In genomic region chr2:178878436-178878835, GRCm38 (mm10) we compare ENCODE assay signal across 30 mouse cellular contexts.
A peak's percentile ranks its signal among the peaks of the same experiment; 100 is the strongest.
DNase-seq lines count a peak whose midpoint lies in the region; ATAC-seq and TF ChIP-seq lines count a peak whose summit lies in the region.
"Had no signal": no experiment of that assay in that cellular context is flagged by ENCODE, and none has a peak within 500 bp of the region (broad histone marks: within the 10 kb centered on the region; RNA-seq: fewer than 3 reads in every experiment).

No protein-coding gene starts in this region.

- no peaks in the 10 kb centered on the region for H3K36me3 ChIP-seq in hindbrain, postnatal 0 days (ENCODE audit: insufficient read depth, low read length)
- no peaks in the 10 kb centered on the region for H3K36me3 ChIP-seq in hindbrain, embryonic 14.5 days (replicated peaks; ENCODE audit: control insufficient read depth, insufficient read depth)
- H3K36me3 ChIP-seq: embryonic facial prominence, embryonic 10.5 days; embryonic facial prominence, embryonic 13.5 days; forebrain, embryonic 10.5 days; G1E; heart, embryonic 12.5 days; heart, embryonic 15.5 days; hindbrain, embryonic 10.5 days; hindbrain, embryonic 15.5 days had no signal

- H3K4me1 ChIP-seq in hindbrain, postnatal 0 days (ENCODE audit: insufficient read depth, low read length), result no peaks in the 10 kb centered on the region
- H3K4me1 ChIP-seq in hindbrain, embryonic 14.5 days (replicated peaks; ENCODE audit: control insufficient read depth, insufficient read depth, low read length), result no peaks in the 10 kb centered on the region
- H3K4me1 ChIP-seq: embryonic facial prominence, embryonic 10.5 days; embryonic facial prominence, embryonic 13.5 days; forebrain, embryonic 10.5 days; heart, embryonic 12.5 days; heart, embryonic 15.5 days; hindbrain, embryonic 10.5 days; hindbrain, embryonic 15.5 days had no signal

- intact Hi-C loops in left cerebral cortex, postnatal 4 days (cut with DNase I), result no loop called here
- intact Hi-C loops in left cerebral cortex, postnatal 36 days (cut with DNase I), result no loop called here

- TF ChIP-seq CTCF in hindbrain, postnatal 0 days (IDR thresholded peaks at IDR 0.05; ENCODE audit: low read depth), result no peak

- peak; percentile 38 for DNase-seq in cerebellum, postnatal 14 days
- DNase-seq in cerebellum, postnatal 36 days, result no peak
- peak; percentile 23 for DNase-seq in hindbrain, postnatal 0 days (ENCODE audit: low spot score)
- no peak for DNase-seq in hindbrain, embryonic 14.5 days (ENCODE audit: low spot score)
- peak; percentile 51 for DNase-seq in left cerebral cortex, postnatal 4 days
- DNase-seq in left cerebral cortex, postnatal 36 days (ENCODE audit: low spot score in 2 of 2), result no peak
- DNase-seq: adrenal gland, postnatal 10 days; adrenal gland, postnatal 36 days; B cell, adult 2 months; cerebellum, adult 11 months; cerebellum, adult 2 months; embryo, embryonic 11 days; gastrocnemius, postnatal 25 days; heart, adult 18-20 months; heart, postnatal 10 days; heart, postnatal 36 days had no signal

- no peak overlapping the region for H3K4me3 ChIP-seq in hindbrain, postnatal 0 days (ENCODE audit: low read length)
- H3K4me3 ChIP-seq in hindbrain, embryonic 14.5 days (replicated peaks; ENCODE audit: low read length), result no peak overlapping the region
- H3K4me3 ChIP-seq: embryonic facial prominence, embryonic 10.5 days; embryonic facial prominence, embryonic 13.5 days; forebrain, embryonic 10.5 days; heart, embryonic 12.5 days; heart, embryonic 15.5 days; hindbrain, embryonic 10.5 days; hindbrain, embryonic 15.5 days had no signal

- no peak overlapping the region for H3K4me2 ChIP-seq in hindbrain, postnatal 0 days (ENCODE audit: low read depth, low read length)
- no peak overlapping the region for H3K4me2 ChIP-seq in hindbrain, embryonic 14.5 days (replicated peaks)
- H3K4me2 ChIP-seq: embryonic facial prominence, embryonic 13.5 days; heart, embryonic 12.5 days; heart, embryonic 15.5 days; hindbrain, embryonic 15.5 days had no signal

- no peaks in the 10 kb centered on the region for H3K27me3 ChIP-seq in hindbrain, postnatal 0 days (ENCODE audit: insufficient read depth, low read length)
- no peaks in the 10 kb centered on the region for H3K27me3 ChIP-seq in hindbrain, embryonic 14.5 days (ENCODE audit: control insufficient read depth, insufficient read depth, low read length)
- H3K27me3 ChIP-seq: CH12.LX; embryonic facial prominence, embryonic 13.5 days; heart, embryonic 12.5 days; heart, embryonic 15.5 days; hindbrain, embryonic 15.5 days; Patski had no signal

- H3K27ac ChIP-seq in hindbrain, postnatal 0 days, result no peak overlapping the region
- no peak overlapping the region for H3K27ac ChIP-seq in hindbrain, embryonic 14.5 days
- H3K27ac ChIP-seq: embryonic facial prominence, embryonic 10.5 days; embryonic facial prominence, embryonic 13.5 days; forebrain, embryonic 10.5 days; heart, embryonic 15.5 days; hindbrain, embryonic 10.5 days; hindbrain, embryonic 15.5 days had no signal

- WGBS in hindbrain, postnatal 0 days, result 51% methylated on average over 12 of the region's 12 CpGs
- 82% methylated on average over 12 of the region's 12 CpGs for WGBS in hindbrain, embryonic 14.5 days

- no peaks in the 10 kb centered on the region for H3K9me3 ChIP-seq in hindbrain, postnatal 0 days (ENCODE audit: low read length)
- no peaks in the 10 kb centered on the region for H3K9me3 ChIP-seq in hindbrain, embryonic 14.5 days (ENCODE audit: control insufficient read depth, low read length)
- H3K9me3 ChIP-seq: embryonic facial prominence, embryonic 10.5 days; embryonic facial prominence, embryonic 13.5 days; forebrain, embryonic 10.5 days; heart, embryonic 15.5 days; hindbrain, embryonic 10.5 days; hindbrain, embryonic 15.5 days had no signal

- H3K9ac ChIP-seq in hindbrain, postnatal 0 days (replicated peaks; ENCODE audit: low read length), result no peak overlapping the region
- H3K9ac ChIP-seq in hindbrain, embryonic 14.5 days, result no peak overlapping the region
- H3K9ac ChIP-seq: embryonic facial prominence, embryonic 13.5 days; heart, embryonic 12.5 days; heart, embryonic 15.5 days; hindbrain, embryonic 15.5 days had no signal

- ATAC-seq in hindbrain, postnatal 0 days, result no peak
- ATAC-seq in hindbrain, embryonic 14.5 days (ENCODE audit: low FRiP score), result no peak
- no peak for ATAC-seq in erythroblast, adult 5-6 weeks (replicated peaks; ENCODE audit: low FRiP score, poor library complexity, severe bottlenecking)
- ATAC-seq: forebrain, embryonic 14.5 days; inflammation-experienced regulatory T-cells, adult 6 months; intestine, embryonic 16.5 days; Patski had no signal

Comparison
In these comparisons a context has a peak if more than half of its experiments do, and no peak if none do; other contexts are left out.
1. DNase-seq: peak in cerebellum, postnatal 14 days (2 of 2), hindbrain, postnatal 0 days (single experiment) and left cerebral cortex, postnatal 4 days (single experiment); none in cerebellum, postnatal 36 days (0 of 2), hindbrain, embryonic 14.5 days (single experiment) and left cerebral cortex, postnatal 36 days (0 of 2).